Mouse (Mus musculus): ENCODE measurements around the gene Eps8l1.

Gene Eps8l1

GRCm38 (mm10) chr7:4478021-4478795 is 17.7 kb downstream of the Eps8l1 start:
- in situ Hi-C loops (cut with MboI, MseI), result no loop called here

- in situ Hi-C loops (cut with MboI, MseI), result no loop called here
These were observed 18.4 kb downstream of the Eps8l1 start for GRCm38 (mm10) chr7:4478796-4479291.

- in situ Hi-C loops (cut with MboI, MseI), result no loop called here
These were observed 19.2 kb downstream of the Eps8l1 start for GRCm38 (mm10) chr7:4479674-4480073.

GRCm38 (mm10) chr7:4482281-4482680 is 21.8 kb downstream of the Eps8l1 start:
- in situ Hi-C loops (cut with MboI, MseI), result no loop called here

GRCm38 (mm10) chr7:4491308-4491707 is 30.8 kb downstream of the Eps8l1 start:
- in situ Hi-C loops (cut with MboI, MseI), result no loop called here

- in situ Hi-C loops (cut with MboI, MseI), result no loop called here
These were observed 32.1 kb downstream of the Eps8l1 start for GRCm38 (mm10) chr7:4492284-4493224.

- in situ Hi-C loops (cut with MboI, MseI), result no loop called here
These were observed 33.5 kb downstream of the Eps8l1 start for GRCm38 (mm10) chr7:4493991-4494390.

GRCm38 (mm10) chr7:4496468-4496867 is 36.0 kb downstream of the Eps8l1 start:
- in situ Hi-C loops (cut with MboI, MseI), result no loop called here

GRCm38 (mm10) chr7:4497271-4497903 is 36.9 kb downstream of the Eps8l1 start:
- in situ Hi-C loops (cut with MboI, MseI), result no loop called here

GRCm38 (mm10) chr7:4498251-4498650 is 37.8 kb downstream of the Eps8l1 start:
- in situ Hi-C loops (cut with MboI, MseI), result no loop called here

- in situ Hi-C loops (cut with MboI, MseI), result no loop called here
These were observed 38.6 kb downstream of the Eps8l1 start for GRCm38 (mm10) chr7:4499034-4499433.

- in situ Hi-C loops (cut with MboI, MseI), result no loop called here
These were observed 40.5 kb downstream of the Eps8l1 start for GRCm38 (mm10) chr7:4500892-4501471.

- in situ Hi-C loops (cut with MboI, MseI), result no loop called here
These were observed 41.3 kb downstream of the Eps8l1 start, which contains the start of gene Ppp1r12c for GRCm38 (mm10) chr7:4501558-4502397. Gene Ppp1r12c, minus strand, starts transcription at chr7:4501680.

GRCm38 (mm10) chr7:4502421-4503090 is 42.1 kb downstream of the Eps8l1 start:
- in situ Hi-C loops (cut with MboI, MseI), result no loop called here

GRCm38 (mm10) chr7:4503100-4503499 is 42.6 kb downstream of the Eps8l1 start:
- in situ Hi-C loops (cut with MboI, MseI), result no loop called here

GRCm38 (mm10) chr7:4503858-4504257 is 43.4 kb downstream of the Eps8l1 start:
- in situ Hi-C loops (cut with MboI, MseI), result no loop called here

- in situ Hi-C loops (cut with MboI, MseI), result no loop called here
These were observed 44.4 kb downstream of the Eps8l1 start for GRCm38 (mm10) chr7:4504646-4505435.

GRCm38 (mm10) chr7:4507220-4507619 is 46.7 kb downstream of the Eps8l1 start:
- in situ Hi-C loops (cut with MboI, MseI), result no loop called here

- in situ Hi-C loops (cut with MboI, MseI), result no loop called here
These were observed 47.7 kb downstream of the Eps8l1 start for GRCm38 (mm10) chr7:4508062-4508738.

All from T-helper 1 cell (primary cell).